Mouse (Mus musculus): ENCODE data around the gene Kirrel2. TPM values are rescaled to one million over a fixed set of nuclear protein-coding genes. Genes with fewer than 3 reads are reported as not detected.

The Kirrel2 gene
- polyA plus RNA-seq, 1 experiment = not detected

GRCm38 (mm10) chr7:30411023-30411422, 46.5 kb downstream of the Kirrel2 start:
- Histone ChIP-seq H3K79me2 (ENCODE audit: control insufficient read depth, insufficient read depth) (no peaks in the 10 kb centered on the region), H3K4me3 (ENCODE audit: insufficient read depth, poor library complexity, severe bottlenecking) (no peak overlapping the region), H3K79me3 (ENCODE audit: low read depth) (no peaks in the 10 kb centered on the region), H3K27me3 (ENCODE audit: control insufficient read depth, insufficient read depth, insufficient read length) (peaks cover 24% of the 10 kb centered on the region), H3K36me3 (ENCODE audit: control insufficient read depth, insufficient read depth) (no peaks in the 10 kb centered on the region), H3ac (ENCODE audit: control insufficient read depth, insufficient read length, low read depth) (no peak overlapping the region)
- TF ChIP-seq FOSL1 (IDR thresholded peaks at IDR 0.05; ENCODE audit: insufficient read depth, low read length, poor library complexity, severe bottlenecking) (no peak), MYOD1 (IDR thresholded peaks at IDR 0.05; ENCODE audit: control insufficient read depth, insufficient read length, low read depth) (no peak), CTCF (IDR thresholded peaks at IDR 0.05; ENCODE audit: control insufficient read depth, insufficient read depth, insufficient read length) (no peak), USF1 (IDR thresholded peaks at IDR 0.05; ENCODE audit: low read depth) (no peak), MYOG (IDR thresholded peaks at IDR 0.05; ENCODE audit: control insufficient read depth, extremely low read depth, insufficient read length) (no peak)

- H3K27me3 ChIP-seq (ENCODE audit: control insufficient read depth, insufficient read depth, insufficient read length) = peaks cover 24% of the 10 kb centered on the region
- TF ChIP-seq MYOG (IDR thresholded peaks at IDR 0.05; ENCODE audit: control insufficient read depth, extremely low read depth, insufficient read length) (no peak), MYOD1 (IDR thresholded peaks at IDR 0.05; ENCODE audit: control insufficient read depth, insufficient read length, low read depth) (no peak), USF1 (IDR thresholded peaks at IDR 0.05; ENCODE audit: low read depth) (no peak), FOSL1 (IDR thresholded peaks at IDR 0.05; ENCODE audit: insufficient read depth, low read length, poor library complexity, severe bottlenecking) (no peak), CTCF (IDR thresholded peaks at IDR 0.05; ENCODE audit: control insufficient read depth, insufficient read depth, insufficient read length) (no peak), MAX (IDR thresholded peaks at IDR 0.05) (no peak), CEBPB (IDR thresholded peaks at IDR 0.05; ENCODE audit: low read depth) (no peak)
These were observed 47.7 kb downstream of the Kirrel2 start for GRCm38 (mm10) chr7:30409789-30410188.

GRCm38 (mm10) chr7:30408639-30409038, 48.9 kb downstream of the Kirrel2 start:
- no peak for TF ChIP-seq USF1 (IDR thresholded peaks at IDR 0.05; ENCODE audit: low read depth)
- TF ChIP-seq MYOD1 (IDR thresholded peaks at IDR 0.05; ENCODE audit: control insufficient read depth, insufficient read length, low read depth) = no peak
- no peak for TF ChIP-seq CTCF (IDR thresholded peaks at IDR 0.05; ENCODE audit: control insufficient read depth, insufficient read depth, insufficient read length)
- no peak for TF ChIP-seq MYOG (IDR thresholded peaks at IDR 0.05; ENCODE audit: control insufficient read depth, extremely low read depth, insufficient read length)
- TF ChIP-seq MAX (IDR thresholded peaks at IDR 0.05) = no peak
- no peak for TF ChIP-seq FOSL1 (IDR thresholded peaks at IDR 0.05; ENCODE audit: insufficient read depth, low read length, poor library complexity, severe bottlenecking)
- TF ChIP-seq CEBPB (IDR thresholded peaks at IDR 0.05; ENCODE audit: low read depth) = no peak
- H3K27me3 ChIP-seq (ENCODE audit: control insufficient read depth, insufficient read depth, insufficient read length) = peaks cover 24% of the 10 kb centered on the region
- H3ac ChIP-seq (ENCODE audit: control insufficient read depth, insufficient read length, low read depth) = no peak overlapping the region
- H3K79me2 ChIP-seq (ENCODE audit: control insufficient read depth, insufficient read depth) = no peaks in the 10 kb centered on the region
- H3K4me3 ChIP-seq (ENCODE audit: insufficient read depth, poor library complexity, severe bottlenecking) = no peak overlapping the region
- H3K79me3 ChIP-seq (ENCODE audit: low read depth) = no peaks in the 10 kb centered on the region
- no peaks in the 10 kb centered on the region for H3K36me3 ChIP-seq (ENCODE audit: control insufficient read depth, insufficient read depth)

More at GRCm38 (mm10) chr7:30409789-30410188, 47.7 kb downstream of the Kirrel2 start:
- Histone ChIP-seq H3K79me3 (ENCODE audit: low read depth) (no peaks in the 10 kb centered on the region), H3ac (ENCODE audit: control insufficient read depth, insufficient read length, low read depth) (no peak overlapping the region), H3K36me3 (ENCODE audit: control insufficient read depth, insufficient read depth) (no peaks in the 10 kb centered on the region), H3K79me2 (ENCODE audit: control insufficient read depth, insufficient read depth) (no peaks in the 10 kb centered on the region), H3K4me3 (ENCODE audit: insufficient read depth, poor library complexity, severe bottlenecking) (no peak overlapping the region)

- Histone ChIP-seq H3K79me2 (ENCODE audit: control insufficient read depth, insufficient read depth) (no peaks in the 10 kb centered on the region), H3ac (ENCODE audit: control insufficient read depth, insufficient read length, low read depth) (no peak overlapping the region), H3K27me3 (ENCODE audit: control insufficient read depth, insufficient read depth, insufficient read length) (peaks cover 6% of the 10 kb centered on the region), H3K4me3 (ENCODE audit: insufficient read depth, poor library complexity, severe bottlenecking) (no peak overlapping the region), H3K36me3 (ENCODE audit: control insufficient read depth, insufficient read depth) (no peaks in the 10 kb centered on the region), H3K79me3 (ENCODE audit: low read depth) (no peaks in the 10 kb centered on the region)
- no peak for TF ChIP-seq MYOD1 (IDR thresholded peaks at IDR 0.05; ENCODE audit: control insufficient read depth, insufficient read length, low read depth)
- TF ChIP-seq FOSL1 (IDR thresholded peaks at IDR 0.05; ENCODE audit: insufficient read depth, low read length, poor library complexity, severe bottlenecking) = no peak
- TF ChIP-seq MAX (IDR thresholded peaks at IDR 0.05) = no peak
- no peak for TF ChIP-seq USF1 (IDR thresholded peaks at IDR 0.05; ENCODE audit: low read depth)
- TF ChIP-seq MYOG (IDR thresholded peaks at IDR 0.05; ENCODE audit: control insufficient read depth, extremely low read depth, insufficient read length) = no peak
- TF ChIP-seq CEBPB (IDR thresholded peaks at IDR 0.05; ENCODE audit: low read depth) = no peak
- TF ChIP-seq CTCF (IDR thresholded peaks at IDR 0.05; ENCODE audit: control insufficient read depth, insufficient read depth, insufficient read length) = no peak
These were observed 55.1 kb downstream of the Kirrel2 start for GRCm38 (mm10) chr7:30402343-30402742.

- Histone ChIP-seq H3K4me3 (ENCODE audit: insufficient read depth, poor library complexity, severe bottlenecking) (no peak overlapping the region), H3K79me3 (ENCODE audit: low read depth) (no peaks in the 10 kb centered on the region)
- TF ChIP-seq USF1 (IDR thresholded peaks at IDR 0.05; ENCODE audit: low read depth) (no peak), CTCF (IDR thresholded peaks at IDR 0.05; ENCODE audit: control insufficient read depth, insufficient read depth, insufficient read length) (no peak), CEBPB (IDR thresholded peaks at IDR 0.05; ENCODE audit: low read depth) (no peak), MYOD1 (IDR thresholded peaks at IDR 0.05; ENCODE audit: control insufficient read depth, insufficient read length, low read depth) (no peak), MYOG (IDR thresholded peaks at IDR 0.05; ENCODE audit: control insufficient read depth, extremely low read depth, insufficient read length) (no peak), MAX (IDR thresholded peaks at IDR 0.05) (no peak), FOSL1 (IDR thresholded peaks at IDR 0.05; ENCODE audit: insufficient read depth, low read length, poor library complexity, severe bottlenecking) (no peak)
These were observed 57.8 kb downstream of the Kirrel2 start for GRCm38 (mm10) chr7:30399671-30400070.

More at GRCm38 (mm10) chr7:30399671-30400070, 57.8 kb downstream of the Kirrel2 start:
- H3ac ChIP-seq (ENCODE audit: control insufficient read depth, insufficient read length, low read depth) = no peak overlapping the region
- H3K79me2 ChIP-seq (ENCODE audit: control insufficient read depth, insufficient read depth) = no peaks in the 10 kb centered on the region
- H3K27me3 ChIP-seq (ENCODE audit: control insufficient read depth, insufficient read depth, insufficient read length) = peaks cover 6% of the 10 kb centered on the region
- H3K36me3 ChIP-seq (ENCODE audit: control insufficient read depth, insufficient read depth) = no peaks in the 10 kb centered on the region

Other genes with a start within 250 kb of the Kirrel2 start
- 175 TPM for gene Polr2i, start 225.7 kb downstream of the Kirrel2 start, polyA plus RNA-seq (2012; fragmentation: generic; extraction: Trizol)
- 180 TPM for gene Tbcb, start 225.4 kb downstream of the Kirrel2 start, polyA plus RNA-seq (2012; fragmentation: generic; extraction: Trizol)
- not detected for gene Ovol3, start 222.0 kb downstream of the Kirrel2 start, polyA plus RNA-seq (2012; fragmentation: generic; extraction: Trizol)
- 0.07 TPM for gene Thap8, start 177.6 kb downstream of the Kirrel2 start, polyA plus RNA-seq (2012; fragmentation: generic; extraction: Trizol)
- 12.8 TPM for gene Wdr62, start 177.3 kb downstream of the Kirrel2 start, polyA plus RNA-seq (2012; fragmentation: generic; extraction: Trizol)
- 40.6 TPM for gene Clip3, start 166.0 kb downstream of the Kirrel2 start, polyA plus RNA-seq (2012; fragmentation: generic; extraction: Trizol)
- 28.7 TPM for gene Alkbh6, start 149.0 kb downstream of the Kirrel2 start, polyA plus RNA-seq (2012; fragmentation: generic; extraction: Trizol)
- 0.20 TPM for gene Syne4, start 142.9 kb downstream of the Kirrel2 start, polyA plus RNA-seq (2012; fragmentation: generic; extraction: Trizol)
- 0.81 TPM for gene E130208F15Rik, start 135.9 kb downstream of the Kirrel2 start, polyA plus RNA-seq (2012; fragmentation: generic; extraction: Trizol)
- 9.9 TPM for gene Sdhaf1, start 133.8 kb downstream of the Kirrel2 start, polyA plus RNA-seq (2012; fragmentation: generic; extraction: Trizol)
- 0.20 TPM for gene Lrfn3, start 94.9 kb downstream of the Kirrel2 start, polyA plus RNA-seq (2012; fragmentation: generic; extraction: Trizol)
- not detected for gene Tyrobp, start 43.9 kb downstream of the Kirrel2 start, polyA plus RNA-seq (2012; fragmentation: generic; extraction: Trizol)
- not detected for gene Hcst, start 37.8 kb downstream of the Kirrel2 start, polyA plus RNA-seq (2012; fragmentation: generic; extraction: Trizol)
- gene Nfkbid, start 36.0 kb downstream of the Kirrel2 start, polyA plus RNA-seq (2012; fragmentation: generic; extraction: Trizol) = 0.04 TPM
- 0.29 TPM for gene Aplp1, start 12.2 kb downstream of the Kirrel2 start, polyA plus RNA-seq (2012; fragmentation: generic; extraction: Trizol)
- 0.60 TPM for gene Nphs1, start 625 bp upstream of the Kirrel2 start, polyA plus RNA-seq (2012; fragmentation: generic; extraction: Trizol)
- gene Prodh2, start 35.9 kb upstream of the Kirrel2 start, polyA plus RNA-seq (2012; fragmentation: generic; extraction: Trizol) = 0.02 TPM
- gene Arhgap33, start 77.4 kb upstream of the Kirrel2 start, polyA plus RNA-seq (2012; fragmentation: generic; extraction: Trizol) = 2.4 TPM
- gene Hspb6, start 94.5 kb upstream of the Kirrel2 start, polyA plus RNA-seq (2012; fragmentation: generic; extraction: Trizol) = 66.8 TPM
- 8.7 TPM for gene Proser3, start 94.6 kb upstream of the Kirrel2 start, polyA plus RNA-seq (2012; fragmentation: generic; extraction: Trizol)
- 38.4 TPM for gene Lin37, start 102.1 kb upstream of the Kirrel2 start, polyA plus RNA-seq (2012; fragmentation: generic; extraction: Trizol)
- gene U2af1l4, start 105.6 kb upstream of the Kirrel2 start, polyA plus RNA-seq (2012; fragmentation: generic; extraction: Trizol) = 63.6 TPM
- gene Gm49396, start 105.7 kb upstream of the Kirrel2 start, polyA plus RNA-seq (2012; fragmentation: generic; extraction: Trizol) = 0.73 TPM
- gene Psenen, start 105.9 kb upstream of the Kirrel2 start, polyA plus RNA-seq (2012; fragmentation: generic; extraction: Trizol) = 173 TPM
- 0.56 TPM for gene Igflr1, start 107.7 kb upstream of the Kirrel2 start, polyA plus RNA-seq (2012; fragmentation: generic; extraction: Trizol)
- gene Kmt2b, start 131.0 kb upstream of the Kirrel2 start, polyA plus RNA-seq (2012; fragmentation: generic; extraction: Trizol) = 14.4 TPM
- 0.05 TPM for gene Zbtb32, start 141.2 kb upstream of the Kirrel2 start, polyA plus RNA-seq (2012; fragmentation: generic; extraction: Trizol)
- 0.53 TPM for gene Upk1a, start 155.2 kb upstream of the Kirrel2 start, polyA plus RNA-seq (2012; fragmentation: generic; extraction: Trizol)
- 795 TPM for gene Cox6b1, start 168.5 kb upstream of the Kirrel2 start, polyA plus RNA-seq (2012; fragmentation: generic; extraction: Trizol)
- gene Etv2, start 178.2 kb upstream of the Kirrel2 start, polyA plus RNA-seq (2012; fragmentation: generic; extraction: Trizol) = not detected
- gene Rbm42, start 192.6 kb upstream of the Kirrel2 start, polyA plus RNA-seq (2012; fragmentation: generic; extraction: Trizol) = 110 TPM
- gene Haus5, start 207.3 kb upstream of the Kirrel2 start, polyA plus RNA-seq (2012; fragmentation: generic; extraction: Trizol) = 25.9 TPM
- not detected for gene Pmis2, start 213.9 kb upstream of the Kirrel2 start, polyA plus RNA-seq (2012; fragmentation: generic; extraction: Trizol)
- gene 2200002J24Rik, start 241.2 kb upstream of the Kirrel2 start, polyA plus RNA-seq (2012; fragmentation: generic; extraction: Trizol) = not detected